8 mouse cellular contexts compared by ENCODE assay signal in the genomic region with DNA sequence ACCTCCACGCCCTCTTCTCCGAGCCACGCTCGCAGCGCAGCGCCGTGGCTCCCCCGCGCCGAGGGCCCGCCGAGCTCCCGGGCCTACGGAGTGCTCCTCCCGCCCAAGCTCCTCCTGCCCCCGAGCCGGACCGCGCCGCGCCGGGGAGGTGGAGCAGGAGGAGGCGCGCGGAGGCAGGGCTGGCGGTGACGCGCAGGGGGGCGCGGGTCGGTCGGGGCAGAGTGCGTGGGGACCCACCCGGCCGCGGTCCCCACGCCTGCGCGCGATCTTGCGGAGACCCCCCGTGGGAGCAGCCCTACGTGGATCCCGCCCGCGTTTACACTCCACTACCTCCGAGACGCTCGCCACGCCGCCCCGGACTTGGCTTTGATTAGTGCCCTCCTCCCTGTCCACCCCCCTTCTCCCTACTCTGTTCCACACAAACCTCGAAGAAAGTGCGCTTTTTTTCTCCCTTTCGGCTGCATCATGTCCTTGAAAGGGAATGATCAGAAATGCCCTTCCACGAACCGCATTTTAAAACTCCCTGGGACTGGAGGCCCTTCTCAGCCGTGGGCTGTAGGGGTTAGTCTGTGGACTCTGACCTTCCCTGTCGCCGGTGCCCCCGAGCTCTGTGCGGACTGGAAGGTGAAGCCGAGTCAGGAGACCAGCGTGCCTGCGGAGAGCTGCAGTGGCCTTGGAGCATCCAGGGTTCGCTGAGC. TPM values are rescaled to one million over a fixed set of nuclear protein-coding genes. Genes with fewer than 3 reads are reported as not detected.
DNase-seq lines count a peak whose midpoint lies in the region; ATAC-seq lines count a peak whose summit lies in the region.

A gene (minus strand): TSS at position 623 of the 698 bp plus-strand sequence.

- H3K4me3 ChIP-seq in hindbrain, embryonic 13.5 days, result peak within 1 kb of the TSS; percentile 79
- H3K4me3 ChIP-seq in midbrain, embryonic 12.5 days, result peak within 1 kb of the TSS; percentile 69
- peak within 1 kb of the TSS; percentile 77 for H3K4me3 ChIP-seq in stomach, embryonic 15.5 days (replicated peaks)

- no peaks in the 10 kb centered on the region for H3K27me3 ChIP-seq in hindbrain, embryonic 13.5 days
- peaks cover 3% of the 10 kb centered on the region; the same call in 1 of the 2 replicates for H3K27me3 ChIP-seq in midbrain, embryonic 12.5 days
- no peaks in the 10 kb centered on the region for H3K27me3 ChIP-seq in stomach, embryonic 15.5 days (replicated peaks)

- peak; percentile 85 for DNase-seq in adrenal gland, adult 2 months
- DNase-seq in cerebellum, postnatal 14 days, result peak; percentile 48 to 61
- DNase-seq in gastrocnemius, adult 18-20 months (ENCODE audit: low spot score), result peak; percentile 9
- peak; percentile 37 for DNase-seq in left cerebral cortex, postnatal 4 days
- no peak for DNase-seq in MN1 (ENCODE audit: low spot score)

- peak within 1 kb of the TSS; percentile 81 for H3K9ac ChIP-seq in hindbrain, embryonic 13.5 days
- H3K9ac ChIP-seq in midbrain, embryonic 12.5 days (replicated peaks), result peak within 1 kb of the TSS; percentile 83
- peak within 1 kb of the TSS; percentile 69 for H3K9ac ChIP-seq in stomach, embryonic 15.5 days

- H3K36me3 ChIP-seq in hindbrain, embryonic 13.5 days, result no peaks in the 10 kb centered on the region
- H3K36me3 ChIP-seq in midbrain, embryonic 12.5 days, result no peaks in the 10 kb centered on the region
- H3K36me3 ChIP-seq in stomach, embryonic 15.5 days, result no peaks in the 10 kb centered on the region

- WGBS in hindbrain, embryonic 13.5 days, result under 1% methylated on average over 63 of the region's 66 CpGs
- WGBS in midbrain, embryonic 12.5 days, result under 1% methylated on average over 52 of the region's 66 CpGs
- WGBS in stomach, embryonic 15.5 days, result under 1% methylated on average over 63 of the region's 66 CpGs

- H3K9me3 ChIP-seq in hindbrain, embryonic 13.5 days, result no peaks in the 10 kb centered on the region
- H3K9me3 ChIP-seq in midbrain, embryonic 12.5 days, result no peaks in the 10 kb centered on the region
- H3K9me3 ChIP-seq in stomach, embryonic 15.5 days, result no peaks in the 10 kb centered on the region

- intact Hi-C loops in left cerebral cortex, postnatal 4 days (cut with DNase I), result no loop called here

- 0 out of 2 replicates have a peak, but pooled peaks cover 7% of the 10 kb centered on the region for H3K4me1 ChIP-seq in hindbrain, embryonic 13.5 days (replicated peaks)
- no peaks in the 10 kb centered on the region for H3K4me1 ChIP-seq in midbrain, embryonic 12.5 days
- no peaks in the 10 kb centered on the region for H3K4me1 ChIP-seq in stomach, embryonic 15.5 days

- ATAC-seq in hindbrain, embryonic 13.5 days (ENCODE audit: low FRiP score), result peak; percentile 92
- peak; percentile 92 for ATAC-seq in midbrain, embryonic 12.5 days (ENCODE audit: low FRiP score, low read depth)
- peak; percentile 89 for ATAC-seq in stomach, embryonic 15.5 days (ENCODE audit: insufficient read depth, low FRiP score, low read depth)

- H3K4me2 ChIP-seq in hindbrain, embryonic 13.5 days, result peak within 1 kb of the TSS; percentile 91
- peak within 1 kb of the TSS; percentile 91 for H3K4me2 ChIP-seq in midbrain, embryonic 12.5 days (replicated peaks)
- H3K4me2 ChIP-seq in stomach, embryonic 15.5 days, result peak within 1 kb of the TSS; percentile 73

- H3K27ac ChIP-seq in hindbrain, embryonic 13.5 days, result 0 out of 2 replicates have a peak within 1 kb of the TSS, but pooled peaks have one; percentile 12
- H3K27ac ChIP-seq in midbrain, embryonic 12.5 days (replicated peaks), result peak within 1 kb of the TSS; percentile 40; the same call in 1 of the 2 replicates
- peak within 1 kb of the TSS; percentile 61 for H3K27ac ChIP-seq in stomach, embryonic 15.5 days

RNA-seq across cellular contexts. Expression of the gene that starts here (rescaled TPM):
- 10 to 100 TPM; 34.1 to 53.0 TPM for total RNA-seq in adrenal gland, adult 2 months (2021)
- 16.7 and 24.0 TPM in 2 replicates for polyA plus RNA-seq in adrenal gland, adult 2 months (2012; rRNA removed)
- under 1 TPM; 0.21 to 0.71 TPM for total RNA-seq in gastrocnemius, adult 18-20 months (2021)
- 5.1 and 5.2 TPM in 2 replicates for polyA plus RNA-seq in hindbrain, embryonic 13.5 days (2015; fragmentation: Nextera tagmentation; extraction: Ambion mirVana)
- 1 to 10 TPM; 3.3 to 4.1 TPM for total RNA-seq in left cerebral cortex, postnatal 4 days (2021)
- 6.6 and 7.7 TPM in 2 replicates for polyA plus RNA-seq in midbrain, embryonic 12.5 days (2016; fragmentation: Nextera tagmentation; extraction: Ambion mirVana)
- polyA plus RNA-seq in stomach, embryonic 15.5 days (2015; fragmentation: Nextera tagmentation; extraction: Ambion mirVana), result 8.1 and 8.3 TPM in 2 replicates

Comparison
In these comparisons a context has a peak if more than half of its experiments do, and no peak if none do; other contexts are left out.
1. RNA of the gene that starts here (total RNA-seq): 34.1 to 53.0 TPM in adrenal gland, adult 2 months; 3.3 to 4.1 TPM in left cerebral cortex, postnatal 4 days and 0.21 to 0.71 TPM in gastrocnemius, adult 18-20 months; every median in the first group is over 4 times any median in the second.
2. Peak in DNase-seq in gastrocnemius, adult 18-20 months; RNA of the gene not detected or under 1 TPM.
3. Peak in every context shown above with its lines, with median percentiles within 50 percentile points of each other: ATAC-seq, H3K27ac ChIP-seq, H3K4me2 ChIP-seq, H3K4me3 ChIP-seq and H3K9ac ChIP-seq.